ENCODE assay signal across 8 mouse cellular contexts in genomic region chr2:5012491-5013324, GRCm38 (mm10). TPM values are rescaled to one million over a fixed set of nuclear protein-coding genes. Genes with fewer than 3 reads are reported as not detected.
DNase-seq lines count a peak whose midpoint lies in the region; ATAC-seq lines count a peak whose summit lies in the region.

Mcm10 (minus strand) TSS chr2:5012791.

- peak within 1 kb of the TSS; percentile 44 for H3K4me3 ChIP-seq in hindbrain, embryonic 14.5 days (replicated peaks; ENCODE audit: low read length)

- whole genome bisulfite sequencing in hindbrain, embryonic 14.5 days, result 5% methylated on average over 31 of the region's 32 CpGs

- no peak within 1 kb of the TSS; the same call in 1 of the 2 replicates for H3K27ac ChIP-seq in hindbrain, embryonic 14.5 days

- ATAC-seq in hindbrain, embryonic 14.5 days (ENCODE audit: low FRiP score), result peak; percentile 100

- no peaks in the 10 kb centered on the region for H3K9me3 ChIP-seq in hindbrain, embryonic 14.5 days (ENCODE audit: control insufficient read depth, low read length)

- no peaks in the 10 kb centered on the region for H3K4me1 ChIP-seq in hindbrain, embryonic 14.5 days (replicated peaks; ENCODE audit: control insufficient read depth, insufficient read depth, low read length)

- no peaks in the 10 kb centered on the region for H3K27me3 ChIP-seq in hindbrain, embryonic 14.5 days (ENCODE audit: control insufficient read depth, insufficient read depth, low read length)

- H3K36me3 ChIP-seq in hindbrain, embryonic 14.5 days (replicated peaks; ENCODE audit: control insufficient read depth, insufficient read depth), result no peaks in the 10 kb centered on the region

- no peak within 1 kb of the TSS for H3K9ac ChIP-seq in hindbrain, embryonic 14.5 days

- DNase-seq in R1 (ENCODE audit: low read depth, low spot score), result peak; percentile 99
- peak; percentile 89 to 92 for DNase-seq in cerebellum, postnatal 25 days
- DNase-seq in frontal cortex, postnatal 25 days (ENCODE audit: low spot score in 2 of 2), result peak; percentile 75 to 77
- peak; percentile 97 for DNase-seq in hindbrain, embryonic 14.5 days (ENCODE audit: low spot score)
- DNase-seq in layer of hippocampus, postnatal 36 days, result peak; percentile 84 to 87
- DNase-seq in lung, postnatal 36 days, result peak; percentile 97
- peak; percentile 98 for DNase-seq in retina, postnatal 1 day
- DNase-seq in urinary bladder, adult 18-20 months (ENCODE audit: low spot score in 2 of 2), result peak; percentile 86 to 87

- H3K4me2 ChIP-seq in hindbrain, embryonic 14.5 days (replicated peaks), result peak within 1 kb of the TSS; percentile 64

RNA-seq across cellular contexts. Expression of gene Mcm10, which starts in this region (rescaled TPM):
- 4.5 and 5.4 TPM in 2 replicates for polyA plus RNA-seq in hindbrain, embryonic 14.5 days (2014; fragmentation: Nextera tagmentation; extraction: Ambion mirVana)
- 1 to 10 TPM in 1 of 2 experiments, under 1 TPM in 1; 0.73 to 1.1 TPM for total RNA-seq in layer of hippocampus, postnatal 36 days (2021)
